Comparison of ENCODE assay signal across 26 mouse cellular contexts in the genomic region with DNA sequence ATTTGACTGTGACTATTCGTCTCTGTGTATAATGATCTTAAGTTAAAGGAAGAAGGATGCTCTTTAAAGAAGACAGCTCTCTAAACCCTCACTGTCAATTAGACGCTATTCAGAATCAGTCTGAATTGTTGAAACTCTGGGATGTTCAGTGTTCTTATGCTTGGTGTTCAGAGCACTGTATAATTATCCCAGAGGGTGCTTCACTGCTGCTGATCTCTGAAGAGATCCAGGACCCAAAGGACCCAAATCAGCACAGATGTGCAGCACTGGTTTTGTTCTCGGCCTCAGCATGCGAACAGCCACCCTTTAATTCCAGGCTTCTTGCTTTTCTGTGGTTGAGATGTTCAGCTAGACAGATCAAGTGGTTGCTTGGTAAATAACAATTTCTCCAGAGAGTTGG.
A peak's percentile ranks its signal among the peaks of the same experiment; 100 is the strongest.
DNase-seq lines count a peak whose midpoint lies in the region; ATAC-seq and TF ChIP-seq lines count a peak whose summit lies in the region.
"Had no signal": no experiment of that assay in that cellular context is flagged by ENCODE, and none has a peak within 500 bp of the region (broad histone marks: within the 10 kb centered on the region; RNA-seq: fewer than 3 reads in every experiment).

No protein-coding gene starts in this region.

- no peak overlapping the region for H3K4me2 ChIP-seq in forebrain, embryonic 15.5 days (replicated peaks)
- no peak overlapping the region for H3K4me2 ChIP-seq in forebrain, embryonic 11.5 days (ENCODE audit: low read depth, low read length, severe bottlenecking)
- H3K4me2 ChIP-seq in lung, postnatal 0 days (replicated peaks; ENCODE audit: low read depth, low read length): no peak overlapping the region
- H3K4me2 ChIP-seq: embryonic facial prominence, embryonic 12.5 days; embryonic facial prominence, embryonic 15.5 days; heart, embryonic 12.5 days; heart, embryonic 15.5 days; hindbrain, embryonic 14.5 days had no signal

- TF ChIP-seq POLR2A in brain, embryonic 14.5 days (IDR thresholded peaks at IDR 0.05; ENCODE audit: borderline replicate concordance, extremely low read depth, insufficient read depth, insufficient read length, poor library complexity, severe bottlenecking): no peak
- no peak for TF ChIP-seq POLR2A in olfactory bulb, adult 2 months (IDR thresholded peaks at IDR 0.05; ENCODE audit: insufficient read depth, low read depth, low read length)

- no peak for TF ChIP-seq EP300 in lung, postnatal 0 days (IDR thresholded peaks at IDR 0.05)

- ATAC-seq in forebrain, embryonic 15.5 days (replicated peaks): peak; percentile 55; the same call in 1 of the 2 replicates
- no peak for ATAC-seq in forebrain, embryonic 11.5 days (replicated peaks; ENCODE audit: low FRiP score)
- ATAC-seq in lung, postnatal 0 days: no peak
- ATAC-seq: activated CD4-positive, CD25-positive, alpha-beta regulatory T cell, adult 4 months; hindbrain, postnatal 0 days; inflammation-experienced regulatory T-cells, adult 6 months; intestine, embryonic 16.5 days had no signal

- no peak for DNase-seq in forebrain, embryonic 11.5 days (ENCODE audit: low spot score)
- DNase-seq in brain, adult 2 months (ENCODE audit: low read depth, low spot score): peak; percentile 60
- peak; percentile 67 for DNase-seq in brain, embryonic 14.5 days (ENCODE audit: low read depth)
- DNase-seq in lung, postnatal 0 days (ENCODE audit: low spot score): no peak
- DNase-seq: adrenal gland, adult 8-10 months; adrenal gland, postnatal 25 days; cerebellum, adult 11 months; cerebellum, adult 2 months; cerebellum, adult 9-11 months; cerebellum, postnatal 25 days; gastrocnemius, postnatal 25 days; heart, adult 18-20 months; heart, postnatal 10 days; heart, postnatal 4 days; kidney, adult 18-20 months had no signal

- H3K27ac ChIP-seq in forebrain, embryonic 15.5 days (replicated peaks): no peak overlapping the region
- H3K27ac ChIP-seq in forebrain, embryonic 11.5 days (ENCODE audit: low read depth, low read length): no peak overlapping the region
- peak overlapping the region; percentile 51; the same call in 1 of the 2 replicates for H3K27ac ChIP-seq in olfactory bulb, adult 2 months (ENCODE audit: insufficient read depth, low read depth, low read length)
- no peak overlapping the region for H3K27ac ChIP-seq in lung, postnatal 0 days (ENCODE audit: low read length)
- H3K27ac ChIP-seq: embryonic facial prominence, embryonic 12.5 days; embryonic facial prominence, embryonic 15.5 days; heart, embryonic 15.5 days; hindbrain, embryonic 14.5 days; hindbrain, postnatal 0 days had no signal

- H3K9me3 ChIP-seq in forebrain, embryonic 15.5 days: no peaks in the 10 kb centered on the region
- H3K9me3 ChIP-seq in forebrain, embryonic 11.5 days (ENCODE audit: control insufficient read depth, low read length): no peaks in the 10 kb centered on the region
- no peaks in the 10 kb centered on the region for H3K9me3 ChIP-seq in lung, postnatal 0 days (ENCODE audit: low read length)
- H3K9me3 ChIP-seq: embryonic facial prominence, embryonic 12.5 days; embryonic facial prominence, embryonic 15.5 days; heart, embryonic 12.5 days; heart, embryonic 15.5 days had no signal

- no peaks in the 10 kb centered on the region for H3K36me3 ChIP-seq in forebrain, embryonic 15.5 days
- no peaks in the 10 kb centered on the region for H3K36me3 ChIP-seq in forebrain, embryonic 11.5 days (ENCODE audit: control insufficient read depth, insufficient read depth, low read length)
- no peaks in the 10 kb centered on the region for H3K36me3 ChIP-seq in lung, postnatal 0 days (ENCODE audit: insufficient read depth, low read length)
- H3K36me3 ChIP-seq: embryonic facial prominence, embryonic 12.5 days; embryonic facial prominence, embryonic 15.5 days; heart, embryonic 12.5 days; heart, embryonic 15.5 days had no signal

- WGBS in forebrain, embryonic 15.5 days: 75% methylated on average over 4 of the region's 4 CpGs
- WGBS in forebrain, embryonic 11.5 days: 89% methylated on average over 4 of the region's 4 CpGs
- 43% methylated on average over 4 of the region's 4 CpGs for WGBS in olfactory bulb, adult 2 months
- 80% methylated on average over 4 of the region's 4 CpGs for WGBS in lung, postnatal 0 days

- TF ChIP-seq CTCF in brain, embryonic 14.5 days (IDR thresholded peaks at IDR 0.05; ENCODE audit: borderline replicate concordance, extremely low read depth, insufficient read depth, insufficient read length): no peak
- no peak for TF ChIP-seq CTCF in olfactory bulb, adult 2 months (IDR thresholded peaks at IDR 0.05; ENCODE audit: insufficient read depth, low read depth, low read length)
- TF ChIP-seq CTCF in lung, postnatal 0 days (IDR thresholded peaks at IDR 0.05): no peak

- no peak overlapping the region for H3K4me3 ChIP-seq in forebrain, embryonic 15.5 days
- no peak overlapping the region for H3K4me3 ChIP-seq in forebrain, embryonic 11.5 days (ENCODE audit: low read depth, low read length)
- H3K4me3 ChIP-seq in olfactory bulb, adult 2 months (ENCODE audit: insufficient read depth, low read depth, low read length): no peak overlapping the region
- H3K4me3 ChIP-seq in lung, postnatal 0 days (ENCODE audit: low read depth, low read length): no peak overlapping the region
- H3K4me3 ChIP-seq: embryonic facial prominence, embryonic 12.5 days; embryonic facial prominence, embryonic 15.5 days; heart, embryonic 12.5 days; heart, embryonic 15.5 days had no signal

- H3K27me3 ChIP-seq in forebrain, embryonic 15.5 days: no peaks in the 10 kb centered on the region
- H3K27me3 ChIP-seq in forebrain, embryonic 11.5 days (ENCODE audit: control insufficient read depth, insufficient read depth, low read length): no peaks in the 10 kb centered on the region
- H3K27me3 ChIP-seq in lung, postnatal 0 days (replicated peaks; ENCODE audit: insufficient read depth, low read length): no peaks in the 10 kb centered on the region
- H3K27me3 ChIP-seq: embryonic facial prominence, embryonic 12.5 days; embryonic facial prominence, embryonic 15.5 days; heart, embryonic 12.5 days; heart, embryonic 15.5 days had no signal

- no peak overlapping the region for H3K9ac ChIP-seq in forebrain, embryonic 15.5 days (replicated peaks)
- H3K9ac ChIP-seq in forebrain, embryonic 11.5 days (ENCODE audit: low read length): no peak overlapping the region
- H3K9ac ChIP-seq in lung, postnatal 0 days (replicated peaks; ENCODE audit: low read depth): no peak overlapping the region
- H3K9ac ChIP-seq: embryonic facial prominence, embryonic 12.5 days; embryonic facial prominence, embryonic 15.5 days; heart, embryonic 12.5 days; heart, embryonic 15.5 days; hindbrain, embryonic 14.5 days had no signal

- no peaks in the 10 kb centered on the region for H3K4me1 ChIP-seq in forebrain, embryonic 15.5 days
- H3K4me1 ChIP-seq in forebrain, embryonic 11.5 days (replicated peaks; ENCODE audit: control insufficient read depth, insufficient read depth, low read length): no peaks in the 10 kb centered on the region
- H3K4me1 ChIP-seq in olfactory bulb, adult 2 months (ENCODE audit: control insufficient read depth, insufficient read depth, low read length): no peaks in the 10 kb centered on the region
- H3K4me1 ChIP-seq in lung, postnatal 0 days (ENCODE audit: insufficient read depth, low read depth, low read length): no peaks in the 10 kb centered on the region
- H3K4me1 ChIP-seq: embryonic facial prominence, embryonic 12.5 days; embryonic facial prominence, embryonic 15.5 days; heart, embryonic 12.5 days; heart, embryonic 15.5 days had no signal

Comparison
In these comparisons a context has a peak if more than half of its experiments do, and no peak if none do; other contexts are left out.
1. DNase-seq: peak in brain, adult 2 months (single experiment) and brain, embryonic 14.5 days (single experiment); none in forebrain, embryonic 11.5 days (single experiment) and lung, postnatal 0 days (single experiment).